Mouse (Mus musculus) cortical plate, adult 2 months (tissue): ENCODE results near the gene Olfr576. TPM values are rescaled to one million over a fixed set of nuclear protein-coding genes. Genes with fewer than 3 reads are reported as not detected.

ENCODE experiments used
- H3K27ac ChIP-seq: fragments of 200-500 bp; 2 replicates; pipeline ENCODE4 v1.5.1; 2012; ENCODE audit warnings: low read length, control low read depth, inconsistent platforms; ENCODE audit not compliant: insufficient read depth
- H3K4me1 ChIP-seq: fragments of 200-500 bp; 2 replicates; pipeline ENCODE4 v1.6.1; 2011; ENCODE audit warnings: low read length; ENCODE audit not compliant: control insufficient read depth, insufficient read depth
- H3K4me3 ChIP-seq: fragments of 200-500 bp; 2 replicates; pipeline ENCODE4 v1.5.1; 2011; ENCODE audit warnings: mild to moderate bottlenecking, low read length, control low read depth; ENCODE audit not compliant: insufficient read depth
- CTCF ChIP-seq: fragments of 200-500 bp; IDR thresholded peaks from 2 replicates; pipeline ENCODE4 v1.5.1; 2011; ENCODE audit warnings: mild to moderate bottlenecking, control low read depth, low read length; ENCODE audit not compliant: insufficient read depth; ENCODE audit errors: extremely low read depth
- POLR2A ChIP-seq: fragments of 200-500 bp; IDR thresholded peaks from 2 replicates; pipeline ENCODE4 v1.6.1; 2011; ENCODE audit warnings: mild to moderate bottlenecking, low read length, control low read depth; ENCODE audit not compliant: insufficient read depth; ENCODE audit errors: extremely low read depth
- polyA plus RNA-seq: library from polyadenylated mRNA; depleted of rRNA; stranded (reverse); fragments of >200 nt; gene quantifications from 2 replicates; pipeline ENCODE4 v1.2.3, GENCODE M21; 2012; rRNA removed

Olfr576 gene
- polyA plus RNA-seq: not detected in 2 replicates

GRCm38 (mm10) chr7:102962360-102962759 is at the start of gene Olfr576:
Gene Olfr576, plus strand, starts transcription at chr7:102962660.
- H3K4me1 ChIP-seq: no peaks in the 10 kb centered on the region
- no peak within 1 kb of the TSS for H3K27ac ChIP-seq
- H3K4me3 ChIP-seq: no peak within 1 kb of the TSS
- TF ChIP-seq POLR2A (no peak), CTCF (no peak)

GRCm38 (mm10) chr7:102915261-102915660 is 47.2 kb upstream of the Olfr576 start:
- TF ChIP-seq POLR2A (no peak), CTCF (no peak)
- H3K4me1 ChIP-seq: no peaks in the 10 kb centered on the region
- H3K27ac ChIP-seq: no peak overlapping the region
- no peak overlapping the region for H3K4me3 ChIP-seq

- H3K4me3 ChIP-seq: no peak overlapping the region
- no peak for TF ChIP-seq POLR2A
- TF ChIP-seq CTCF: no peak
- no peaks in the 10 kb centered on the region for H3K4me1 ChIP-seq
- H3K27ac ChIP-seq: no peak overlapping the region
Measured at GRCm38 (mm10) chr7:102916405-102916804, 46.1 kb upstream of the Olfr576 start.

- Histone ChIP-seq H3K27ac (no peak within 1 kb of the TSS), H3K4me3 (no peak within 1 kb of the TSS), H3K4me1 (no peaks in the 10 kb centered on the region)
- TF ChIP-seq CTCF (no peak), POLR2A (no peak)
Measured at GRCm38 (mm10) chr7:102917032-102917875, 45.2 kb upstream of the Olfr576 start, which contains the start of gene Olfr571. Gene Olfr571, minus strand, starts transcription at chr7:102917536.

- no peak overlapping the region for H3K4me3 ChIP-seq
- H3K4me1 ChIP-seq: no peaks in the 10 kb centered on the region
- TF ChIP-seq CTCF: 0 out of 2 replicates have a peak, but pooled peaks have one; percentile 0
- TF ChIP-seq POLR2A: no peak
- no peak overlapping the region for H3K27ac ChIP-seq
Measured at GRCm38 (mm10) chr7:102919632-102920031, 42.8 kb upstream of the Olfr576 start.

GRCm38 (mm10) chr7:102924109-102924508 is 38.4 kb upstream of the Olfr576 start, which contains the start of gene Olfr572:
Gene Olfr572, plus strand, starts transcription at chr7:102924409.
- Histone ChIP-seq H3K27ac (no peak within 1 kb of the TSS), H3K4me1 (no peaks in the 10 kb centered on the region), H3K4me3 (no peak within 1 kb of the TSS)
- TF ChIP-seq CTCF: no peak
- TF ChIP-seq POLR2A: no peak

- no peak overlapping the region for H3K27ac ChIP-seq
- H3K4me3 ChIP-seq: no peak overlapping the region
- TF ChIP-seq POLR2A (no peak), CTCF (no peak)
- no peaks in the 10 kb centered on the region for H3K4me1 ChIP-seq
Measured at GRCm38 (mm10) chr7:102927105-102927504, 35.4 kb upstream of the Olfr576 start.

- Histone ChIP-seq H3K4me3 (no peak within 1 kb of the TSS), H3K4me1 (no peaks in the 10 kb centered on the region), H3K27ac (no peak within 1 kb of the TSS)
- TF ChIP-seq POLR2A (no peak), CTCF (no peak)
Measured at GRCm38 (mm10) chr7:102942475-102942874, 20.0 kb upstream of the Olfr576 start, which contains the start of gene Olfr573-ps1. Gene Olfr573-ps1, minus strand, starts transcription at chr7:102942575.

- Histone ChIP-seq H3K4me1 (no peaks in the 10 kb centered on the region), H3K27ac (no peak overlapping the region), H3K4me3 (no peak overlapping the region)
- no peak for TF ChIP-seq POLR2A
- TF ChIP-seq CTCF: no peak
Measured at GRCm38 (mm10) chr7:102943417-102943816, 19.0 kb upstream of the Olfr576 start.

GRCm38 (mm10) chr7:102948167-102948566 is 14.3 kb upstream of the Olfr576 start, which contains the start of gene Olfr574:
Gene Olfr574, plus strand, starts transcription at chr7:102948467.
- H3K4me1 ChIP-seq: no peaks in the 10 kb centered on the region
- no peak for TF ChIP-seq POLR2A
- no peak for TF ChIP-seq CTCF
- H3K4me3 ChIP-seq: no peak within 1 kb of the TSS
- no peak within 1 kb of the TSS for H3K27ac ChIP-seq
